ENCODE assay signal across 9 mouse cellular contexts in the genomic region with DNA sequence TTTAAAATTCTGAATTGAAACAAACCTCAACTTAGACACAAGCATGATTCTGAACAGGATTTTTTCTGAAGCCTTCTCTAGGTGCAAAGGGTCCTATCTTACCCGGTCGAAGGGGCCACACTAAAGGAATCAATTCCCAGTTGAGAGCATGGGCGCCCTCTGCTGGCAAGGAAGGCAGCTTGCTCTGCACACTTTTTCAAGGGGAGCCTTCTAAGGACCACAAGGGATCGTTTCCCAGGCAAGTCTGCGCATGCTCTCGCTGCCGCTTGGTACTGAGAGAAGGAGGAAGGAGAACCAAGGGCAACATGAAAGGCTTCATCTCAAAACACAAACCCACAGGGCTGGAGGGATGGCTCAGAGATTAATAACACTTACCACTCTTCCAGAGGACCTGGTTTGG. TPM values are rescaled to one million over a fixed set of nuclear protein-coding genes. Genes with fewer than 3 reads are reported as not detected.
DNase-seq lines count a peak whose midpoint lies in the region; ATAC-seq and TF ChIP-seq lines count a peak whose summit lies in the region.
"Had no signal": no experiment of that assay in that cellular context is flagged by ENCODE, and none has a peak within 500 bp of the region (broad histone marks: within the 10 kb centered on the region; RNA-seq: fewer than 3 reads in every experiment).

No protein-coding gene starts in this region.

- H3K79me2 ChIP-seq in myocyte (ENCODE audit: control insufficient read depth, insufficient read depth) = no peaks in the 10 kb centered on the region

- intact Hi-C loops in left cerebral cortex, postnatal 4 days (cut with DNase I) = loop anchor here (5.0 kb wide), 1 partner anchor 114 kb away; no protein-coding TSS in a partner anchor

- H3K27me3 ChIP-seq in kidney, adult 2 months (replicated peaks; ENCODE audit: control insufficient read depth, insufficient read depth, low read length) = no peaks in the 10 kb centered on the region
- H3K27me3 ChIP-seq in myocyte (ENCODE audit: control insufficient read depth, insufficient read depth, insufficient read length) = no peaks in the 10 kb centered on the region

- DNase-seq in urinary bladder, postnatal 14 days (ENCODE audit: low spot score) = peak; percentile 59
- no peak for DNase-seq in urinary bladder, postnatal 10 days (ENCODE audit: low spot score)
- peak; percentile 27 to 45 for DNase-seq in cerebellum, adult 18-20 months
- DNase-seq in forelimb bud, embryonic 11.5 days (ENCODE audit: low read depth, low spot score) = peak; percentile 77
- peak; percentile 17 for DNase-seq in kidney, adult 2 months
- DNase-seq in left cerebral cortex, postnatal 4 days = peak; percentile 80

- 21% methylated on average over 7 of the region's 7 CpGs for WGBS in kidney, adult 2 months

- H3K4me2 ChIP-seq in myocyte (ENCODE audit: low read depth) = no peak overlapping the region

- no peak overlapping the region for H3ac ChIP-seq in myocyte (ENCODE audit: control insufficient read depth, insufficient read length)

- H3K27ac ChIP-seq in kidney, adult 2 months (ENCODE audit: insufficient read depth, low read depth, low read length) = no peak overlapping the region

- TF ChIP-seq POLR2A in kidney, adult 2 months (IDR thresholded peaks at IDR 0.05; ENCODE audit: low read depth, low read length) = no peak
- TF ChIP-seq POLR2A in myocyte (IDR thresholded peaks at IDR 0.05; ENCODE audit: insufficient read length, low read depth) = no peak

- H3K36me3 ChIP-seq in kidney, adult 2 months (ENCODE audit: control insufficient read depth, insufficient read depth, low read length) = no peaks in the 10 kb centered on the region
- H3K36me3 ChIP-seq in myocyte (ENCODE audit: control insufficient read depth, insufficient read depth) = no peaks in the 10 kb centered on the region

- no peak overlapping the region for H3K4me3 ChIP-seq in kidney, adult 2 months (ENCODE audit: insufficient read depth, low read depth, low read length)
- H3K4me3 ChIP-seq in myocyte = no peak overlapping the region

- no peak for ATAC-seq in activated CD4-positive, CD25-positive, alpha-beta regulatory T cell, adult 4 months

- peak; percentile 66 for TF ChIP-seq CTCF in kidney, adult 2 months (conservative IDR thresholded peaks at IDR 0.05; ENCODE audit: insufficient read depth, insufficient read length, low read depth, low read length)

- no peaks in the 10 kb centered on the region for H3K4me1 ChIP-seq in kidney, adult 2 months (ENCODE audit: control insufficient read depth, insufficient read depth, low read length)

TF ChIP-seq in myocyte, 11 proteins besides CTCF, POLR2A, EP300 and RAD21:
- TF ChIP-seq POLR2AphosphoS2 (IDR thresholded peaks at IDR 0.05; ENCODE audit: insufficient read length, low read depth) (peak; percentile 5), SRF (IDR thresholded peaks at IDR 0.05; ENCODE audit: control insufficient read depth, insufficient read length, low read depth) (no peak), REST (IDR thresholded peaks at IDR 0.05; ENCODE audit: insufficient read depth, insufficient read length) (no peak)

RNA-seq across cellular contexts. Expression of gene Bdkrb1, which starts 8.9 kb away (rescaled TPM):
- polyA plus RNA-seq in kidney, adult 2 months (2012; rRNA removed) = 0.15 TPM in 1 of 2 replicates, not detected in the other
- not detected for total RNA-seq in left cerebral cortex, postnatal 4 days (2021)
- polyA plus RNA-seq in myocyte (2012; fragmentation: generic; extraction: Trizol) = 1.00 TPM
- polyA plus RNA-seq in activated CD4-positive, CD25-positive, alpha-beta regulatory T cell, adult 4 months (2017; shearing (Covaris generic)) = 1 to 10 TPM; 1.0 to 1.1 TPM
- polyA plus RNA-seq: heart, embryonic 14.5 days had no signal

RNA-seq across cellular contexts. Expression of gene Bdkrb2, which starts 48.7 kb away (rescaled TPM):
- 0.54 and 0.64 TPM in 2 replicates for polyA plus RNA-seq in kidney, adult 2 months (2012; rRNA removed)
- total RNA-seq in left cerebral cortex, postnatal 4 days (2021) = under 1 TPM; 0.42 to 0.58 TPM
- polyA plus RNA-seq in myocyte (2012; fragmentation: generic; extraction: Trizol) = 2.2 TPM
- not detected for polyA plus RNA-seq in activated CD4-positive, CD25-positive, alpha-beta regulatory T cell, adult 4 months (2017; shearing (Covaris generic))
